Mouse (Mus musculus): ENCODE results near the gene Col4a3. TPM values are rescaled to one million over a fixed set of nuclear protein-coding genes. Genes with fewer than 3 reads are reported as not detected.

Gene Col4a3
- total RNA-seq, 4 experiments from 2014 or later: 0.31 to 0.50 (median 0.41) TPM

GRCm38 (mm10) chr1:82605856-82606255 is 19.1 kb downstream of the Col4a3 start:
- no peak for DNase-seq (ENCODE audit: low spot score in 2 of 2)

GRCm38 (mm10) chr1:82608646-82609262 is 22.0 kb downstream of the Col4a3 start:
- no peak for DNase-seq (ENCODE audit: low spot score in 2 of 2)

DNA sequence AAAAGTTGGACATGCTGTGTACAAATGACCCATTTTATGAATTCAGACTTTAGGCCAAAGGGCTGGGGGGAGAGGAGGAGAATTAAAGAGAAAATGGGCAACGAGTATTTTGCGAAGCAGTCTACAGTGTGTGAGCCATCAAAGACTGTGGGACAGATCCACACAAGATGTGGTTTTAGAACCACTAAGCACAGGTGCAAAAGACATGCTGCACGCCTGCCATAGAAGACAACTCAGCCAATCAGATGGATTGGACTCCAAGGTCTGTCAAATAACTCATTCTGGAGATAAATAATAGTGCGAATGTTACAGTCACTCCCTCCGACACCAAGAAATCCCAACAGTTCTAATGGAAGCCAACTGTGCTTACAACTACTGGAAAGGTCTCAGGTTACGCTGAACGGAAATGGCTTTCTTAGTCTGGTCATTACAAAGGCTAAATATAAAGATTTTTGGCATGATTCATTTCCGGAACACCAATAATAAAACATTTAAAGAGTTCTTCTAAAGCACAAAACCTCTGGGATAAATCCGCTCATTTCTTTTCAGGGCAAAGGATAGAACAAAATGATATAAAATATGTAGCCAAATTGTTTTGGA is 25.4 kb downstream of the Col4a3 start:
- DNase-seq (ENCODE audit: low spot score in 2 of 2): no peak

DNA sequence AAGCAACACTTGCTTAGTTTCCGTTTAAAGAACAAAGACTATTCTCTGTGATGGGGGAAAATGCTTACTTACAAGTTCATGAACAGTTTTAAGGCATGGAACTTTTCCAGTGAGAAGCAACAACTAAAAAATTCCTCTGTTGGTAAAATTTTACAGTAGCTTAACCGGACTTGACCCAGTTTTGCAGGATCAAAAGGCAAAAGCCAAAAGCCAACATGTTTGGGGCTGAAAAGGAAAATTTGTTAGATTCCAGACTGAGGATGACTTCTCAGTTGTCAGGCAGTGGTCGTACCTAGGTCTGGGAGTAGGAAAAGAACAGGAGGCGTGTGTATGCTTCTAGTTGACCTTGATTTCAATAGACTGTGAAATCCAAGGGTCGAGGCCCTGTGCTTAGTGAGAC is 31.3 kb downstream of the Col4a3 start:
- DNase-seq (ENCODE audit: low spot score in 2 of 2): no peak

DNA sequence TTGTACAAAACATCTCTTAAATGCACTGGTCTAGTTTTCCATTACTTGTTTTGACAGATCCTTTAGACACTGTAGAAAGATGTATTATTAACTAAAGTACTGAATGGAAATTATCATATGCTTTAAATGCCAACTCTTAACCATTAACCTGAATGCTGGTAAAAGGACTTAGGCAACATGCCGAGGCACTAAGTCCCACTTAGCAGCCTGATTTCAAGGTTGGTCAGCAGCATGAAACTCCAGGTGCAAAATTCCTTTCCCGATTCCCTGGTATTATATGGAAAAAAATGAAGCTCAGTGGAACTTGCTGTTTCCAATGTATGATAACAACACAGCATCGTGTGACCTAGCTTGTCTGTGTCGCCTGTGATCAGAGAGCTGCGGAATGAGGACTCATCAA is 31.9 kb downstream of the Col4a3 start:
- no peak for DNase-seq (ENCODE audit: low spot score in 2 of 2)

- no peak for DNase-seq (ENCODE audit: low spot score in 2 of 2)
Measured at GRCm38 (mm10) chr1:82619981-82620380, 33.3 kb downstream of the Col4a3 start.

DNA sequence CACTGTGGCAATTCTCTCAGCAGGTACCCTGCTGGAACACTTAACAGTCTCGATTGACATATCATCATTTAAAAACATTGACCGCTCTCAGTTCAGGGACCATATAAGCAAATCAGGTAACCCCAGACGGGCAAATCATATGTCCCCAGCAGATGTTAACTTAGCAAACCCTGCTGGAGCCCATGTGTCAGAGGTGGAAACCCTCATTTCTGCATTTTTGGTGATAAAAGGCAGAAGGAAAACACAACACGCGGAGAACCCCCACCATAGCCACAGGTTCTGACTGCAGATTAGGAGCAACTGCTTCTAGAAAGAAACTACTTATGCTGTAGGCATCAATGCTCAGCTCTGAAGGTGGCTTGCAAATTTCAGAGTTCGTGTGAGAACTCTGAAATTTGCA is 38.2 kb downstream of the Col4a3 start:
- DNase-seq (ENCODE audit: low spot score in 2 of 2): no peak

- DNase-seq (ENCODE audit: low spot score in 2 of 2): no peak
Measured at GRCm38 (mm10) chr1:82625474-82625873, 38.8 kb downstream of the Col4a3 start.

GRCm38 (mm10) chr1:82627652-82628051 is 40.9 kb downstream of the Col4a3 start:
- no peak for DNase-seq (ENCODE audit: low spot score in 2 of 2)

DNA sequence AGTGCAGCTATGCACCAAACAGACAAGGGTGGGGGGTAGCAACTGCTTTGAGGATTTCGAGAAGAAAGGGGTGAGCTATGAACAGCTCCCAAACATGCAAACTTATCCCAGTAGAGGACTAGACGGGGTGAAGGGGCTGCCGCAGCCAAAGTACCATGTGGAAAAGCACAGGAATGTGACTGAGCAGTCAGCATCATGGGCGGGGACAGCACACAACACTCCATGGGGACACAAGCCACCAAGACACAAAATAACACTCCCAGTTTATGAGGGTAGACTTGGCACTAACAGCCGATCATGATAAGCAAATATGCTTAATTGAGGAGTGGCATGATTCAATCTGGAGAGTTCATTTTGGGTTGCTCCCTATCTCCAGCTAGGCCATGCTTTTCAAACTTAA is 42.8 kb downstream of the Col4a3 start:
- no peak for DNase-seq (ENCODE audit: low spot score in 2 of 2)

- DNase-seq (ENCODE audit: low spot score in 2 of 2): no peak
Measured at GRCm38 (mm10) chr1:82631169-82631792, 44.6 kb downstream of the Col4a3 start.

DNA sequence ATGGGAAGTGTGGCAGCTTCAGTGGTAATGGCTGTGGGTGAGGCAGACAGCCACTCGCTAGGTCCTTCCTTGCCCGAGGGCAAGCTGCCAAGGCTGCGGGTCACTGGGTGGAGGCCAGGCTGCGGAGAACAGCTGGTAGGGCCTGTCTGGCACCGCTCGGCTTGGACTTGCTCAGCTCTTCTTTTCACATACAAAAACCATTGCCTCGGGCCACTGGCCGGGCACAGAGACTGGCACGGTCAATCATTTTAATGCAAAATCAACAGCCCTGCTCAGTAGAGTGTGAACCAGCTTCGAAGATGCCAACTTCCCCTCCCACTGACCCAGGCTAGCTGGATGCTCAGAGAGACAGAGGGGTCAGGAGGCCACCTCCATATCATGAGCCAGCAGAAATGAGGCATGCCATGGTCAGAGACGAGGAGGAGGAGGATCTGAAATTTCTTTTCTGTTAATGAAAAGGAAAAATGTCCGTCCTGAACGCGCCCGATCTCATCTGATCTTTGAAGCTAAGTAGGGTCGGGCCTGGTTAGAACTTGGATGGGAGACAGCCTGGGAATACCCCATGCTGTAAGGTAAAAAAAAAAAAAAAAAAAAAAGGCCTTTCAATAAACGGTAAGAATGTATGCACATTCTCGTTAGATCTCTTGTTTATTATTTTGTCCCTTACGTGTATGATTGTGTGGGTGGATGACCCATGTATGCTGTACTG is 48.0 kb downstream of the Col4a3 start:
- peak; percentile 30 to 44 for DNase-seq (ENCODE audit: low spot score in 2 of 2)

- no peak for DNase-seq (ENCODE audit: low spot score in 2 of 2)
Measured at GRCm38 (mm10) chr1:82635254-82635620, 48.5 kb downstream of the Col4a3 start.

DNA sequence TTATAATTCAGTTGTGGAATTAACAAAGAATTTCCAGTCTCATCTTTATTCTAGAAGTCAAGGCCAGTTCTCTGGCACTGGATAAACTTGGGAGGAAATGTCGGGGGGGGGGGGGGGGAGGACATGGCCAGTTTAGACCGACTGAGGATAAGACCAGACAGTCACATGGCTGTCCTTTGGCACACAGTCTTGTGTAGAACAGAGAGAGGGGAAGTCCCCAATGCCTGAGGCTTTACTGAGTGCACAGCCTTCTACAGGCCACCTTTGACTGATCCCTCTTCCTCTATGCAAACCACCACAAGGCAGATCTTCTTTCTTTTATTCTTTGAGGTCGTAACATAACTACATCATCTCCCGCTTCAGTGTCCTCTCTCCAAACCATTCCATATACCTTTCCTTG is 49.6 kb downstream of the Col4a3 start:
- no peak for DNase-seq (ENCODE audit: low spot score in 2 of 2)

DNA sequence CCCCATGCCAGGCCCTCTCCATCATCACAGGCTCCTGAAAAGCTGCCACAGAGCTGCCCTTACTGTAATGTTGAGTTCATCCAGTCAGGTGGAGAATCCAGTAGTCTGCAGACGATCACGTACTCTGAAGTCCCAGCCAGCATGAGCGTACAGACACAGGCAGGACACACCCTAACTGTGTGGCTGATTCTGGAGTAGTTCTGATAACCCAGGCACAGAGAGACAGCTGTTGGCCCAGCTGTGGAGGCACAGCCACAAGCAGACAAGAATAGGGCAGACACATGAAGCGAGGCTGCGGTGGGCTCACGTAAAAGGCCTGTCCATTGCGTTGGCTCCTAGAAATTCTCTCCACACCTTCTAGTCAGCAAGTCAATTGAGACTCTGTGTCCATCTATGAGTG is 50.7 kb downstream of the Col4a3 start:
- DNase-seq (ENCODE audit: low spot score in 2 of 2): no peak

GRCm38 (mm10) chr1:82638428-82638827 is 51.7 kb downstream of the Col4a3 start:
- no peak for DNase-seq (ENCODE audit: low spot score in 2 of 2)

- peak; percentile 24 to 71 for DNase-seq (ENCODE audit: low spot score in 2 of 2)
Measured at GRCm38 (mm10) chr1:82641316-82641987, 54.7 kb downstream of the Col4a3 start.

DNA sequence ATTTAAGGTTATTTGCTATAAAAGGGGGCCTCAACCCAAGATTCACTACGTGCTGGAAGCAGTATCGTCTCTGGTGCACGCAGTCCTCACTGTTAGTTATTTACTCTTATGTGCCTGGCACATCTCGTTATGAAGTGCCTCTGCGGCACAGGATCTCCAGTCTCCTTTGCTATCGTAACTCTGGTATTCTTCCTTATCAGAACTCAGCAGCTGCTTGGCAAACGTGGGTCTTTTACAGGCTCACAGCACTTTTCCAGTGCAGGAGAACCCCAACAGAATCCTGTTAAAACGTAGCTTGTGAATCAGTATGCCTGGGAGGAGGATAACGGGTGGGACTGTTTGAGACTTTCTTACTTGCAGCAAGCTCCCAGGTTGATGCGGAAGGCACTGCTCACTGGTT is 61.3 kb downstream of the Col4a3 start:
- no peak for DNase-seq (ENCODE audit: low spot score in 2 of 2)

DNA sequence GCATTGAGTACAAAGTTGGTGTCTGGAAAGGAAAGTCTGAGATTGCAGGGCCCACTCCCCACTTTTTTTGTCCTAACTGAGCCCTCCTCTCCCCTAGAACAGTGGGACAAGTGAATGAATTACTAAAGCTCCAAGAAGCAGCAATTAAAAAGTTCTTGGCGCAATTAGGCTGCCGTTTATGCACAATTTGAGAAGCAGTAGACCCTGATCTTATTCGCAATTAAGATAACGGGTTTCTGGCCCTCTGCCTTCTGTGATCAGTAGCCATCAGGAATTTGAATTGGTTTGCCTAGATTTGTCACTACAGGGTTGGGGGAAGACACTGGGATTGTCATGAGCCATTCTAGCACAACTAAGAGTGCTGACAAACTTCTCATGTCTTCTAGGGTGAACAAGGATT is 64.1 kb downstream of the Col4a3 start:
- DNase-seq (ENCODE audit: low spot score in 2 of 2): no peak

GRCm38 (mm10) chr1:82654046-82654445 is 67.3 kb downstream of the Col4a3 start:
- DNase-seq (ENCODE audit: low spot score in 2 of 2): no peak

DNA sequence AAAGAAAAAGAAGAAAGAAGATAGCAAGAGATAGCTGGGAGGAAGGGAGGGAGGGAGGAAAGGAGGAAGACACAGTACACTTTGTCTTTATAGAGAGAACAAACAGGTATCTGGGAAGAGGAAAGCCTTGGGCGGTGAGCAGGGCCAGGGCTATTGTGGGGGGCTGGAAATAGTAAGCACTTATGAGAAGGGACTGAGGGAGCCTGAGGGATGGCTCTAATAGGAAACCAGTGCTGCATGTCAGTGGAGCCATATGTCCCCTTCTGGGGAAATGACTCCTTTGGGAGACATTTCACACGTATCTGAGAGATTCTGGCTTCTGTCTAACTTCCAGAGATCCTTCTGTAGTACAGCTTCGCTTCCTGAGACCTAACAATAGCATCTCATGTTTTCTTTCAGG is 69.7 kb downstream of the Col4a3 start:
- DNase-seq (ENCODE audit: low spot score in 2 of 2): no peak

DNA sequence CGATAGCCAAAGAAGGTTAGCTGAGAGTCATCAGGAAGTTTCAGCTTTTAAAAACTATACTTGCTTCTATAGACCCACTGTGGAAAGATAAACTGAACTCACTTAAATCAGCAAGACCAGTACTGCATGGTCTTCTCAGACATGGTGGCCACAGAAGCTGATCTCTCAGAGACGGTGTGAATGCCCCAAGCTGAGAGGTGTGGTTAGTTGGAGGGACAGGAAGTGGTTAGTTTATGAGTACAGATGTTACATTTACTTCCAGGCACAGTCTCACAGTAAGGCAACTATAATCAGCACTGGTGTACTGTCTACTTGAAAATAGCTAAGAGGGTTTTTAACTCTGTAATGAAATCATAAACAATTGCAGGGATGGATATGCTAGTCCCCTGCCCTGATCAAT is 75.5 kb downstream of the Col4a3 start:
- DNase-seq (ENCODE audit: low spot score in 2 of 2): no peak
